Mouse (Mus musculus) forebrain, postnatal 0 days (tissue): ENCODE measurements around the gene Aanat. TPM values are rescaled to one million over a fixed set of nuclear protein-coding genes. Genes with fewer than 3 reads are reported as not detected.

ENCODE experiments used
- ATAC-seq: fragments of 200-750 bp; cut with Nextera tagmentation; 2 replicates; pipeline ENCODE4 v1.8.0; 2017; ENCODE audit warnings: mild to moderate bottlenecking, moderate library complexity
- DNase-seq: peaks from one replicate; pipeline ENCODE4 v3.0.0-alpha.2; 2015
- H3K27ac ChIP-seq: fragments of 300-500 bp; sonication (generic); 2 replicates; pipeline ENCODE4 v1.5.1; 2014; ENCODE audit warnings: low read depth, mild to moderate bottlenecking, antibody characterized with exemption, low read length, moderate library complexity, mixed read lengths
- H3K27me3 ChIP-seq: fragments of 300-500 bp; sonication (generic); 2 replicates; pipeline ENCODE4 v1.6.1; 2014; ENCODE audit warnings: mild to moderate bottlenecking, low read length, mixed read lengths; ENCODE audit not compliant: insufficient read depth
- H3K36me3 ChIP-seq: fragments of 300-500 bp; sonication (generic); 2 replicates; pipeline ENCODE4 v1.6.1; 2014; ENCODE audit warnings: mild to moderate bottlenecking, moderate library complexity; ENCODE audit not compliant: insufficient read depth
- H3K4me1 ChIP-seq: fragments of 300-500 bp; sonication (generic); 2 replicates; pipeline ENCODE4 v1.6.1; 2014; ENCODE audit warnings: antibody characterized with exemption; ENCODE audit not compliant: insufficient read depth
- H3K4me2 ChIP-seq: fragments of 300-500 bp; sonication (generic); 2 replicates; pipeline ENCODE4 v1.6.1; 2014; ENCODE audit warnings: low read depth, mild to moderate bottlenecking, moderate library complexity
- H3K4me3 ChIP-seq: fragments of 300-500 bp; sonication (generic); 2 replicates; pipeline ENCODE4 v1.5.1; 2014; ENCODE audit warnings: low read depth, low read length, mixed read lengths
- H3K9ac ChIP-seq: fragments of 300-500 bp; sonication (generic); 2 replicates; pipeline ENCODE4 v1.6.1; 2014; ENCODE audit warnings: mild to moderate bottlenecking
- H3K9me3 ChIP-seq: fragments of 300-500 bp; sonication (generic); 2 replicates; pipeline ENCODE4 v1.6.1; 2016; ENCODE audit warnings: low read length
- CTCF ChIP-seq: sonication (generic); IDR thresholded peaks from 2 replicates; pipeline ENCODE4 v1.5.1; 2016; ENCODE audit warnings: antibody characterized with exemption, control low read depth, low read depth
- WGBS: fragments of 180-500 bp; shearing (Covaris S2); extraction: QIAGEN DNeasy Blood & Tissue Kit; methylation state at CpG from one replicate; pipeline ENCODE4 v1.1.7; 2014; 5-methylcytosine and 5-hydroxymethylcytosine counted together
- polyA plus RNA-seq: library from polyadenylated mRNA; unstranded; fragments of >200 nt; fragmentation: Nextera tagmentation; extraction: Ambion mirVana; gene quantifications from 2 replicates; pipeline ENCODE4 v1.2.1, GENCODE M21; 2015
- total RNA-seq: library from RNA; depleted of rRNA; stranded (reverse); fragments of >200 nt; gene quantifications from 2 replicates; pipeline ENCODE4 v1.2.3, GENCODE M21; 2014

Gene Aanat
- total and polyA plus RNA-seq, 2 experiments from 2014 or later = 0.62 to 0.88 TPM

GRCm38 (mm10) chr11:116586801-116587631 lies 784 bp downstream of the Aanat start:
- WGBS = 15% methylated on average over 23 of the region's 23 CpGs
- peak overlapping the region; percentile 22; the same call in 1 of the 2 replicates for H3K9ac ChIP-seq

GRCm38 (mm10) chr11:116589020-116589531 lies 2.8 kb downstream of the Aanat start:
- Histone ChIP-seq H3K9ac (no peak overlapping the region), H3K36me3 (no peaks in the 10 kb centered on the region), H3K27me3 (no peaks in the 10 kb centered on the region), H3K27ac (no peak overlapping the region), H3K9me3 (no peaks in the 10 kb centered on the region), H3K4me3 (no peak overlapping the region), H3K4me1 (peaks cover 6% of the 10 kb centered on the region), H3K4me2 (no peak overlapping the region)
- WGBS = 24% methylated on average over 14 of the region's 14 CpGs
- peak; percentile 39 for DNase-seq
- no peak for TF ChIP-seq CTCF
- peak; percentile 12; the same call in 1 of the 2 replicates for ATAC-seq

More at GRCm38 (mm10) chr11:116586801-116587631, 784 bp downstream of the Aanat start:
- Histone ChIP-seq H3K4me1 (no peaks in the 10 kb centered on the region; the same call in 1 of the 2 replicates), H3K4me3 (peak overlapping the region; percentile 10; the same call in 1 of the 2 replicates), H3K27me3 (no peaks in the 10 kb centered on the region), H3K9me3 (no peaks in the 10 kb centered on the region), H3K27ac (0 out of 2 replicates have a peak overlapping the region, but pooled peaks have one; percentile 10), H3K4me2 (peak overlapping the region; percentile 38), H3K36me3 (no peaks in the 10 kb centered on the region)
- DNase-seq = peak; percentile 83
- TF ChIP-seq CTCF = peak; percentile 94
- peak; percentile 83 for ATAC-seq

- H3K4me2 ChIP-seq = no peak overlapping the region
- no peaks in the 10 kb centered on the region for H3K36me3 ChIP-seq
- H3K9me3 ChIP-seq = no peaks in the 10 kb centered on the region
- H3K9ac ChIP-seq = no peak overlapping the region
- no peaks in the 10 kb centered on the region for H3K27me3 ChIP-seq
- no peak for TF ChIP-seq CTCF
- peaks cover 6% of the 10 kb centered on the region for H3K4me1 ChIP-seq
- 58% methylated on average over 8 of the region's 8 CpGs for WGBS
- DNase-seq (no peak), ATAC-seq (no peak)
- H3K27ac ChIP-seq = no peak overlapping the region
- no peak overlapping the region for H3K4me3 ChIP-seq
These were observed 3.3 kb downstream of the Aanat start for GRCm38 (mm10) chr11:116589574-116589973.

- Histone ChIP-seq H3K4me2 (no peak overlapping the region), H3K4me3 (no peak overlapping the region), H3K27me3 (no peaks in the 10 kb centered on the region), H3K27ac (no peak overlapping the region), H3K4me1 (peaks cover 6% of the 10 kb centered on the region; the same call in 1 of the 2 replicates), H3K36me3 (no peaks in the 10 kb centered on the region), H3K9me3 (no peaks in the 10 kb centered on the region), H3K9ac (no peak overlapping the region)
- no peak for TF ChIP-seq CTCF
- 81% methylated on average over 4 of the region's 4 CpGs for WGBS
- no peak for ATAC-seq
- DNase-seq = no peak
These were observed 5.4 kb downstream of the Aanat start for GRCm38 (mm10) chr11:116591621-116592020.

- peak; percentile 88 for ATAC-seq
- TF ChIP-seq CTCF = peak; percentile 98
- H3K4me2 ChIP-seq = no peak overlapping the region
- peak; percentile 95 for DNase-seq
- peaks cover 6% of the 10 kb centered on the region; the same call in 1 of the 2 replicates for H3K4me1 ChIP-seq
- 0 out of 2 replicates have a peak overlapping the region, but pooled peaks have one; percentile 45 for H3K27ac ChIP-seq
- H3K36me3 ChIP-seq = no peaks in the 10 kb centered on the region
- no peak overlapping the region for H3K4me3 ChIP-seq
- no peaks in the 10 kb centered on the region for H3K9me3 ChIP-seq
- H3K27me3 ChIP-seq = no peaks in the 10 kb centered on the region
- no peak overlapping the region for H3K9ac ChIP-seq
These were observed 6.2 kb downstream of the Aanat start for GRCm38 (mm10) chr11:116592428-116592827.

GRCm38 (mm10) chr11:116593345-116593744 lies 7.1 kb downstream of the Aanat start:
- no peak for DNase-seq
- Histone ChIP-seq H3K4me1 (peaks cover 6% of the 10 kb centered on the region; the same call in 1 of the 2 replicates), H3K36me3 (no peaks in the 10 kb centered on the region), H3K9me3 (no peaks in the 10 kb centered on the region), H3K4me3 (no peak overlapping the region), H3K4me2 (no peak overlapping the region), H3K9ac (no peak overlapping the region), H3K27me3 (no peaks in the 10 kb centered on the region), H3K27ac (no peak overlapping the region)
- WGBS = 46% methylated on average over 4 of the region's 4 CpGs
- no peak for ATAC-seq
- TF ChIP-seq CTCF = no peak

- DNase-seq (no peak), ATAC-seq (no peak)
- Histone ChIP-seq H3K4me2 (no peak overlapping the region), H3K9me3 (no peaks in the 10 kb centered on the region), H3K4me1 (peaks cover 6% of the 10 kb centered on the region; the same call in 1 of the 2 replicates), H3K4me3 (no peak overlapping the region), H3K9ac (no peak overlapping the region), H3K27me3 (no peaks in the 10 kb centered on the region), H3K27ac (no peak overlapping the region), H3K36me3 (no peaks in the 10 kb centered on the region)
- TF ChIP-seq CTCF = no peak
- WGBS = 90% methylated on average over 19 of the region's 19 CpGs
These were observed 10.5 kb downstream of the Aanat start for GRCm38 (mm10) chr11:116596766-116597165.
